Mouse (Mus musculus) thymus, adult 18-20 months (tissue): ENCODE results near the gene 4931409K22Rik.
"Not testable (repeated sequence)": the region's sequence is repeated elsewhere in the genome, so short reads cannot be mapped to it uniquely, and the experiment has no call there.

ENCODE experiments used
- DNase-seq, 2 experiments: peaks; one replicate each; pipeline ENCODE4 v3.0.0; 2022; ENCODE audit warnings: mixed read lengths in 2 of 2

4931409K22Rik gene

GRCm38 (mm10) chr5:24592471-24593160 lies 36.0 kb upstream of the 4931409K22Rik start:
- no peak for DNase-seq

DNA sequence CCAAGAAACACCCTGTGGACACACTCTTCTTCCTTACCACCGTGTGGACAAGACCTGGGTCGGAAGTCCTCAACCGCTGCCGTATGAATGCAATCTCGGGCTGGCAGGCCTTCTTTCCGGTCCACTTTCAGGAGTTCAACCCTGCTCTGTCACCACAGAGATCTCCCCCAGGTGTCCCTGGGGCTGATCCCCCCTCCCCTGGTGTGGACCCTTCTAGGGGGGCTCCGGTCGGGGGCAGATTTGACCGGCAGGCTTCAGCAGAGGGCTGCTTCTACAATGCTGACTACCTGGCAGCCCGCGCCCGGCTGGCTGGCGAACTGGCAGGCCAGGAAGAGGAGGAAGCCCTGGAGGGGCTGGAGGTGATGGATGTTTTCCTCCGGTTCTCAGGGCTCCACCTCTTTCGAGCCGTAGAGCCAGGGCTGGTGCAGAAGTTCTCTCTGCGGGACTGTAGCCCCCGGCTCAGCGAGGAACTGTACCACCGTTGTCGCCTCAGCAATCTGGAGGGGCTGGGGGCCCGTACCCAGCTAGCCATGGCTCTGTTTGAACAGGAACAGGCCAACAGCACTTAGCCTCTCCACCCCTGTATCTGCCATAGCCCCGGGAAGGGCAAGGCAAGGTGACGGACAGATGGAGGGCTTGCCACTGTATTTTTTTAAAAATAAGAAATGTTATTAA lies 35.3 kb upstream of the 4931409K22Rik start:
- no peak for DNase-seq

GRCm38 (mm10) chr5:24591268-24591721 lies 34.7 kb upstream of the 4931409K22Rik start:
- DNase-seq: no peak

GRCm38 (mm10) chr5:24589511-24590500 lies 33.2 kb upstream of the 4931409K22Rik start:
- no peak for DNase-seq

DNA sequence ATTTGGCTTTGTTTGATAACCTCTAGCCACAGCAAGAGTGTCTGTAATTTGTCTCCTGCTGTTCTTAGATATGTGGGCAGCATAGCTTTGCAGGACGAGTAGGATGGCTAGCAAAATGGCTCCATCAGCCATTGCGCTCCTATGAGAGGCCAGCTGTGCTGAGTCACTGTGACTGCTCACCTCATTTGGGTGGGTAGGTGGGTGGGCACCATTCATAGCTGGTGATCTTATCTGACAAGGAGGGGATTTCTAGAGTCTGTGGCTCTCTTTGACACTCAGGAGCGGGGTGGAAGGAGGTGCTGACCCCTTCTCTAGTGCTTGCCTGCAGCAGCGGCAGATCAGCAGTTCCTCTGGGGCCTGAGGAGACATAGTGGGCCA lies 30.6 kb upstream of the 4931409K22Rik start:
- DNase-seq: no peak

DNA sequence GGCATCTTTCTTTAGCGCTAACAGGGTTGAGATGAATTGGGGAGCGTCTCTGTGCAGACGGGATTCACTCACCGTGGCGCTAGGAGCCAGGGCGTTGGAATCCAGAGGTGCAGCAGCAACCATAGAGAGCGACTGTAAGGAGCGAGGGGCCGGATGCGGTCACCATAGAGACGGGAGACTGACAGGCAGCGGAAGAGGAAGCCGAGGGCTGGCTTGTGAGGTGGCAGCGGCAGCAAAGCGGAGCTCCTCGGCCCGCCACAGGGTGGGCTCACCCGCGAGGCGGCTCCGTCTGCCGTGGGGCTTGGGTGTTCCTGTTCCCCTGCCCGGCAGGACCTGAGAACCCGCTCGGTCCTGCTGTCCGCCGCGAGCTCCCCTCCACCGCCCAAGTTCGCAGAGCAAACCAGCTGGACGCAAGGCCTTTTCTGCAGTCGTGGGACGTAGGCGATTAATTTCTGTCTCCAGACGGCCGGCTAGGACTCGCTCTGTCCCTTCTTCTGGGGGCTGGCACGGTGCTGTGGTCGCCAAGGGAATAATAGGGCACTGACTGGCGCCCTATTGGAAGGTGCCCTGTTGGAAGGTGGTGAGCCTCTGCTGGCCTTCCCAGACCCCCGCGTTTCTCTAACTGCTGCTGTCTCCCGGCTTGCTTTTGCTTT lies 30.1 kb upstream of the 4931409K22Rik start, which contains the start of gene Chpf2:
TSS of gene Chpf2 (plus strand) at position 195 of the 653 bp plus-strand sequence.
- peak; percentile 80 to 81 for DNase-seq

GRCm38 (mm10) chr5:24586106-24586505 lies 29.5 kb upstream of the 4931409K22Rik start:
- DNase-seq: no peak

DNA sequence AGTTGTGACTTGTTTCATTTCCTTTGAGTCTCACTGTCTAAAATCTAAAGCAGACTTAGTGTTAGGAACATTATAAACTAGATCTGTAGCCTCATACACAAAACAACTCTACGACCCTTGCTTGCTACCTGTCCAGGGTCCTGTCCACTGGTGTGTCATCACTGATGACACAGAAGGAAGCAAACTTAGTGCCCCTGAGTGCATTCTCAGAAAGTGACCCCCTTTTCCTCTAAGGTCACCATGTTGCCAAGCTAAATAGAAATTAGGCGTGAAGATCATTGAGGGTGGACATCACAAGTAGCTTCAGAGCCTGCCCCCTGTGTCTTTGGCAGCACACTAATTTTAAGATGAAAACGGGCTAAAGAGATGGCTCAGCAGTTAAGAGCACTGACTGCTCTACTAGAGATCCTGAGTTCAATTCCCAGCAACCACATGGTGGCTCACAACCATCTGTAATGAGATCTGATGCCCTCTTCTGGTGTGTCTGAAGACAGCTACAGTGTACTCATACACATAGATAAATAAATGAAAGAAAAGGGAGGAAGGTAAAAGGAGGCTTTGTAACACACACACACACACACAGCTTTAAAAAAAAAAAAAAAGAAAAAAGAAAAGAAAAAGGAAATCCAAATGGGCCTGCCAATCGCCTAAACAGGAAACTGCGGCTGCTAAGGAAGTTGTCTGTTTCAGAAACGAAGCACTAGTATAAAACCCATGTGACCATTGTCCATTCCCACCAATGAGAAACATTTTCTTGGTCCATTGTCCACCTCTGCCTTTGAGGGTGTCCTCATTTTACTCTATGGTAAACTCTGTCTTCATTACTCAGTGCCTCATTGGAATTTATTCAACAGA lies 21.7 kb upstream of the 4931409K22Rik start:
- no peak for DNase-seq

- peak; percentile 98 to 99 for DNase-seq
Observed at GRCm38 (mm10) chr5:24577183-24577929, 20.7 kb upstream of the 4931409K22Rik start, which contains the start of gene Abcf2. Gene Abcf2 (minus strand): TSS chr5:24577467.

GRCm38 (mm10) chr5:24576801-24577182 lies 20.2 kb upstream of the 4931409K22Rik start:
- no peak for DNase-seq

DNA sequence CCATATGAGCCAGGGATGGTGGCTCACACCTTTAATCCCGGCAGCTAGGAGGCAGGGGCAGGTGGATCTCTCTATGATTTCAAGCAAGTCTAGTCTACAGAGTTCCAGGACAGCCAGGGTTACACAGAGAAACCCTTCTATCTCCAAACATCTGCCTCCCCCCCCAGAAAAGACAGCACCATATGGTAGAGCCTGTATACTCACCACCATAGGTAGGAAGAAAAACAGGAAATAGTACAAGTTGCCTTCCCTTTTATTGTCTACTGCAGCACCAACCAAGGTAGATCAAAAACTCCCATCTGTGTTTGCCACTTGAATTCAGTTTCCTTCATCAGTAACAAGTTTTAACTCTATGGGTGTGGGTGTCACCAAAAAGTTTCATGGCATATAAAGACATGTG lies 19.3 kb upstream of the 4931409K22Rik start:
- DNase-seq: no peak

DNA sequence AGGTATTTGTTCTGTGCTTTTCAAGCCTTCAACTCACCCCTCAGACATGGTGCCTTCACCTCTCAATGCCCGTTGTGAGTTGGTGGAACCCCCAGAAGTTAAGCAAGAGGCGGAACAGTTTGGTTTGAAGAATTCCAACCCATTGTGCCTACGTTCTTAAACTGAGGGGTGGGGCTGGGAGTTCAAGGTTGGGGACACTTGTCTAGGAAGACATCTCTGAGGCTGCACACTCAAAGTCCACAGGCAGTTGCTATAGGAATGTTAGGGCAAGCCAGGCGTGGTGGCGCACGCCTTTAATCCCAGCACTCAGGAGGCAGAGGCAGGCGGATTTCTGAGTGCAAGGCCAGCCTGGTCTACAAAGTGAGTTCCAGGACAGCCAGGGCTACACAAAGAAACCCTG lies 1.3 kb downstream of the 4931409K22Rik start:
- DNase-seq: not testable (repeated sequence)

DNA sequence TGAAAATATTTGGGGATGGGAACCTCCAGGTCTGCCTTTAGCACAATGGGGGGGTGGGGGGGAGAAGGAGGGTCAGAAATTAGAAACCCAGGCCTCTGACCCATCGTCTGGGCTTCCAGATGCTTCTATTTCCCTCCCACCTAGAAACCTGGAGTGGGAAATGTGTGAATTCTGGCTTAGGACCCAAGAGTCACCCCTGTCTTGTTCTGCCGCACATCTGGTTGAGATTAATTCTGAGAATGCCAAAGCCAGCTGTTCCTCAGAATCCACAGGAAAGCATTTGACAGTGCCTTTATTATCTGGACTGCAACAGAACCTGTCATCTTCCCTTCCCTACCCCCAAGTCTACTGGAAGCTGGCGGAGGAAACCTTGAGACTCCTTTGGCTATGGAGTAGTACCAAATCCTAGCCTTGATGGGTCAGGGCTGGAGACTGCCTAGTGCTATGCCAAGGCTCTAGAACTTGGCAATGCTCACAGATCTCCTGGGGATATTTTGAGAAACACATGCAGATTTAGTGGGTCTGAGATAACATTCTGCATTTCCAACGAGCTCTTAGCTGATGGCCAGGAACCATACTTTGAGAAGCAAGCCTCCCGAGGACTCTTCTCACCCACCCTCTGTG lies 2.9 kb downstream of the 4931409K22Rik start:
- DNase-seq: no peak

GRCm38 (mm10) chr5:24551317-24551688 lies 5.3 kb downstream of the 4931409K22Rik start:
- DNase-seq: no peak

DNA sequence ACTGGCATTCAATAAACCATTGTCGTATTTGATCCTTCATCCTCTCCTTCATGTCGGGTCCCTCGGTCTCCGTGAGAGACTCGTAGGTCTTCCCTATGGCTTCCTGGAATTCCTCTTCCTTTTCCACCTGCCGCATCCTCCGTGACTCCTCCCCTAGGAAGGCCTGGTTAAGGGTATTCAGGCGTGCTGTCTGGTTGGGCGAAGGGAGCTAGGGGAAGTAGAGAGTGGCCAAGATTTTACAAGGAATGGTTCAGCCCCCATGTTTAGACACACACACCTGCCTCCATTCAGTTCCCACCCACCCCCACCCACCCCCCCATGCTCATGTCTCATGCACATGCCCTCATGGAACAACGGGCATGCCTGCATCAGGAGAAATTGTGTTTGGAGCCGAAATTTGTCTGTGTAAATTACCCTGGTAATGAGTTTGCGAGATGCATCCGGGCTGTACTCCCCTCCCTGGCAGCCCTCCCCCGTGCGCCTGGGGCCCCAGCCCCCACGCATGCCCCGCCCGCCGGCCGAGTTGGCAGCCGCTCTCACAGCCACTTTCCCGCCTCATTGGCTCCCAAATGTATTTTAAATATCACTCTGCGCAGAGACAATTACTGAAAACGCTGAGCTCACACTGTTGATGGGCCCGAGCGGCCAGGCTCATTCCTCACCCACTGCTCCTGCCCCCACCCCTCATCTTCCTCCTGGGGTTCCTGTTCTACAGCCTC lies 5.9 kb downstream of the 4931409K22Rik start:
- no peak for DNase-seq

DNA sequence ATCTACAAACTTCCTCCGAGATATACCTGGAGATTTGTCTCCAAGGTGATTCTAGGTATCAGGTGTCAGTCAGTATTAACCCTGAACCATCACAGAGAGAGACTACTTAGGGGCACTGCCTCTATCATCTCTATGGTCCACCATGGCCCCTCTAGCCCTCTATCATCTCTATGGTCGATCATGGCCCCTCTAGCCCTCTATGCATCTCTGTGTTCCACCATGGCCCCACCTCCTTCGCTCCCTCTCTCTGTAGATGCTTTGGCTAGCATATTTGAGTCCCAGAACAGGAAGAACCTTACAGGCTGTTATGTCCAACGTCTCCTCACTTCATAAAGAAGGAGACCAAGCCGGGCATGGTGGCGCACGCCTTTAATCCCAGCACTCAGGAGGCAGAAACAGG lies 14.0 kb downstream of the 4931409K22Rik start:
- DNase-seq: no peak

DNA sequence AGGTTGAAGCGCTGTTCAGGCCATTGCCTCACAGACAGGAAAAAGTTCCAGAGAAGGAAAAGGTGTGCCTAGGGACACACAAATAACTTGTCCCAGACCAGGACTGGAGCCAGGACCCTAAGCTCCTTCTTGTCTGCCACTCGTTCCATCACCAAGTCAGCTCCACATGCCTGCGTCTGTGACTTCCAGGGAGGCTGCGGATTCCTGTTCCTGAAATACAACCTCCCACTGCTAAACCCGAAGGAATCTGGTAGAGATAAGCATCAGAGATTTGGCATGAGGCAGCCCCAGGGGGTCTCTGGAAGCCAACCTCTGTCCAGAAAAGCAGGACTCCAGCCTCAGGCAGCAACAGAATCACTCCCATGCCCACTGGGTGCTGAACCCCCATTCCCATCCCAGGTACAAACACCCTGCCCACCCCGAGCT lies 15.5 kb downstream of the 4931409K22Rik start:
- DNase-seq: no peak

DNA sequence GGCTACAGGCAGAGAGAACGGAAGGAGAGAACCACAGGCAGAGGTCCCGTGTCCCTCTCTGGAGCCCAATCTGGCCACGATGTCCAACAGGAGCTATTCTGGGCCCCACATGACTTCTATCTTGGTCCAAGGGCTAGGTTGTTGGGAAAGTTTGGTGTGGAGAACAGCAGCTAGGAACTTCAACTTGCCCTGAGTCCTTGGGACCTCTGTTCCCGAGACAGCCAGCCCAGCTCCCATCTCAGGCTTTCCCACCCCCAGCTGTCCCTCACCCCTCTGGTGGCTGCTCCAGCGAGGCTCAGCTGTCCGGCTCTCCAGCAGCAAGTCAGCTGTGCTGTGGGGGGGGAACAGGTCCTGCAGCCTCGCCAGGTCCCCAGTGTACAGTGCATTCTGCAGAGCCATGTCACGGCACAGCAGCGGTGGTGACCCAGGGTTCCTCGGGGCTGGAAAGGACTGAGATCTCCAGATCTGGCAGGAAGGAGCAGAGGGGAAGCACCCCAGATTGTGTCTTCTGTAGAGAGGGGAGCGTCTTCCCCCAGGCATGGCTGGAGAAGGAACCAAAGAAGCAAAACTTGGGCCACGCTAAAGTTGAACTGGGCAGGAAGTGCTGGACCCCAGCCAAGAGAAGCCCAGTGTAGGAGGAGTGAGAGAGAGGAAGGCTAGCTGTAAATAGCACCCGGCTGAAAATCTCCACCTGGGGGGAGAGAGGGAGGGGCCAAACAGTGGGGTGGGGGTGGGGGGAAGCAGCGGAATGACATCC lies 16.0 kb downstream of the 4931409K22Rik start, which contains the start of gene Asb10:
TSS of gene Asb10 (minus strand) at position 592 of the 757 bp plus-strand sequence.
- no peak for DNase-seq
